Mouse (Mus musculus): ENCODE results near the gene Tnc. TPM values are rescaled to one million over a fixed set of nuclear protein-coding genes. Genes with fewer than 3 reads are reported as not detected.

The Tnc gene
- polyA plus RNA-seq, 1 experiment from 2014 or later, result 73.3 TPM

DNA sequence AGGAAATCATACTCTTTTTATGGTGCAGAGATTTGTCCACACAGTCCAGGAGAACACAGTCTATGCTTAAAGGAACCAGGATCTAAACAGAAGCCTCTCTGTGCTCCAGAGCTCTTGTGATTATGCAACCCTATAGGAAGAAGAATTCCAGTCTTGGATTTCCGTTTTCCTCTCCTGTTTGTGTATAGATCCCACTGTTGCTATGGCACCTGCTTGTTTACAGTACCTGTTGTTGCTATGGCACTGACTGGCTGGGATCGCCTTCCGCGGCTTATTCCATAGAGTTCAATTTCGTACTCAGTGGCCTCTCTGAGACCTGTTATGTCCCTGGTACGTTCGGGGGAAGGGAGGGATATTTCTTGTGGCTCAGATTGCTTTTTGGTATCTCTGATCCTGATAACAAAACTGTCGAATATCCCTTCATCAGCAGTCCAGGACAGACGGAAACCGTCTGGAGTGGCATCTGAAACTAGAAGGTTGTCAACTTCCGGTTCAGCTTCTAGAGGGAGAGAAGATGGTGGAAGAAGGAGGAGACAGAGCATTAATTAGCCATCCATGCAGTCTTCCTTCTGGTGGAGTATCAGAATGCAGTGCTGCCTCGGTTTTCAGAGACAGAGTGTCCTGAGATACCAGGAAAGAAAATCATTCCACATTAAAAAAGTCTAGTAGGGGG is 64.3 kb downstream of the Tnc start:
- Histone ChIP-seq H3K4me3 (replicated peaks; ENCODE audit: low read length) (no peak overlapping the region), H3K9ac (no peak overlapping the region), H3K36me3 (replicated peaks; ENCODE audit: control insufficient read depth, insufficient read depth) (no peaks in the 10 kb centered on the region), H3K27ac (no peak overlapping the region), H3K4me2 (replicated peaks) (no peak overlapping the region), H3K27me3 (ENCODE audit: control insufficient read depth, insufficient read depth, low read length) (no peaks in the 10 kb centered on the region), H3K9me3 (ENCODE audit: control insufficient read depth, low read length) (no peaks in the 10 kb centered on the region), H3K4me1 (replicated peaks; ENCODE audit: control insufficient read depth, insufficient read depth, low read length) (no peaks in the 10 kb centered on the region)
- DNase-seq (ENCODE audit: low spot score) (no peak), ATAC-seq (ENCODE audit: low FRiP score) (no peak; the same call in 1 of the 2 replicates)
- 75% methylated on average over 12 of the region's 12 CpGs for WGBS

DNA sequence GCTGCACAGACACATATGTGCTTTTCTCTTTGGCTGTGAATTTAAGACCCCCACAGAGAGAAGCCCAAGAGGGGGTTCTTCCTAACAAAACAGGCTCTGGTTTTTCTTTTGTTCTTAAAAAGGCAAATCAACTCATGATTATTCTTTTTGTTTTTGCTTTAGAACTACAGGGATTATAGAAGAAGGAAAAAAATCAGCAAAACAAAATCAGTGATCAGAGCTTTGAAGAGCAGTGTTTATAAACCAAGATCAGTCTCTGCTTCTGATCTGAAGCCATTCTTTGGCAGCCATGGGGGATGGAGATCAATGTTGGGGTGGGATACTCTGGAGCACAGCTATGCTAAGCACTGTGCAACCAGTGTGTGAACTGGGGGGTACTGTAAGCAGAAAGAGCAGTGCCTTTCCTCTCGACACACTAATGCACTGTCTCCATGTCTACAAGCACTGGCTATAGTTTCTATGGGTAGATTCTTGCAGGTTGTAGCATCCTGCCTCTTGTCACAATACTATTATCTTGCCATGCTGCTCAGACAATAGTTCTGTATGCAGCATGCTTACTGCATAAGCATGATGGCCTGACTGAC is 66.5 kb downstream of the Tnc start:
- no peaks in the 10 kb centered on the region for H3K4me1 ChIP-seq (replicated peaks; ENCODE audit: control insufficient read depth, insufficient read depth, low read length)
- H3K27me3 ChIP-seq (ENCODE audit: control insufficient read depth, insufficient read depth, low read length), result no peaks in the 10 kb centered on the region
- ATAC-seq (ENCODE audit: low FRiP score) (no peak), DNase-seq (ENCODE audit: low spot score) (no peak)
- no peak overlapping the region for H3K27ac ChIP-seq
- H3K9ac ChIP-seq, result no peak overlapping the region
- no peaks in the 10 kb centered on the region for H3K9me3 ChIP-seq (ENCODE audit: control insufficient read depth, low read length)
- 71% methylated on average over 1 of the region's 1 CpGs for WGBS
- H3K4me3 ChIP-seq (replicated peaks; ENCODE audit: low read length), result no peak overlapping the region
- H3K36me3 ChIP-seq (replicated peaks; ENCODE audit: control insufficient read depth, insufficient read depth), result no peaks in the 10 kb centered on the region
- H3K4me2 ChIP-seq (replicated peaks), result no peak overlapping the region

DNA sequence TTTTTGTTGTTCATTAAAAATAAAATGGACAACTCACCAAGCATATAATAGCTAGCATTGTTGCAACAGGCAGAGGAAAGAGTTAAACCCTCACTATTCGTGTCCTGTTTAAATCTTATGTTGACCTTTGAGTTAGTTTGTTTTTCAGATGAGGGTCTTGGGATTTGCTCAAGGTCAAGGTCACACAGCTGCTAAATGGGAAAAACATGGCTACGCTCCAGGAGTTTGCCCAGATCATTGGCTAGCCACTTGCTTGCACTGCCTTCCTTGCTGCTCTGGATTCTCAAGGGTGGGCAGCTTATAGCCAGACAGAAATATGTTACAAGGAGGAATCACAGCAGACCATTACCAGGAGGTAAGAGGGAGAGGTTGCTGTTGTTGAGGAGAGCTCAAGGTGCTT is 67.2 kb downstream of the Tnc start:
- no peaks in the 10 kb centered on the region for H3K4me1 ChIP-seq (replicated peaks; ENCODE audit: control insufficient read depth, insufficient read depth, low read length)
- ATAC-seq (ENCODE audit: low FRiP score) (no peak), DNase-seq (ENCODE audit: low spot score) (no peak)
- no peak overlapping the region for H3K4me3 ChIP-seq (replicated peaks; ENCODE audit: low read length)
- H3K9ac ChIP-seq, result no peak overlapping the region
- 47% methylated on average over 2 of the region's 2 CpGs for WGBS
- H3K9me3 ChIP-seq (ENCODE audit: control insufficient read depth, low read length), result no peaks in the 10 kb centered on the region
- H3K27ac ChIP-seq, result no peak overlapping the region
- H3K4me2 ChIP-seq (replicated peaks), result no peak overlapping the region
- no peaks in the 10 kb centered on the region for H3K36me3 ChIP-seq (replicated peaks; ENCODE audit: control insufficient read depth, insufficient read depth)
- no peaks in the 10 kb centered on the region for H3K27me3 ChIP-seq (ENCODE audit: control insufficient read depth, insufficient read depth, low read length)

DNA sequence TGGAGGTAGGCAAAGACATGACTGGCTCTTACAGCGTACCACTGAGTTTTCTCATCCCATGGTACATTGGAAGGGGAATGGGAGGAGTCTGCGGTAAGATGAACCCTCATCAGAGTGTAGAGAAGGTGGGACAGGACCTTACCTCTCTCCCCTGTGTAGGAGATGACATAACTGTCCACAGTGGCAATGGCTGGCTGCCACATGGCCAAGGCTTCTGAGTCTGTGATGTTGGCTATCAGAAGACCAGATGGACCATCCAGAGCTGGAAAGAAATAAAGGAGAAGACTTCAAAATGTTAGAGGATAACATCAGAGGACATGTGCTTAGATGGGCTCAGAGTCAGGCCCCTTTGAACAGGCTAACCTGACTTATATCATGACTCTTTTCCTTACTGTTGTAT is 74.3 kb downstream of the Tnc start:
- no peak for DNase-seq (ENCODE audit: low spot score)
- Histone ChIP-seq H3K9ac (no peak overlapping the region), H3K36me3 (replicated peaks; ENCODE audit: control insufficient read depth, insufficient read depth) (no peaks in the 10 kb centered on the region; the same call in 1 of the 2 replicates), H3K27ac (no peak overlapping the region), H3K4me3 (replicated peaks; ENCODE audit: low read length) (no peak overlapping the region), H3K27me3 (ENCODE audit: control insufficient read depth, insufficient read depth, low read length) (no peaks in the 10 kb centered on the region), H3K4me2 (replicated peaks) (no peak overlapping the region), H3K4me1 (replicated peaks; ENCODE audit: control insufficient read depth, insufficient read depth, low read length) (no peaks in the 10 kb centered on the region), H3K9me3 (ENCODE audit: control insufficient read depth, low read length) (no peaks in the 10 kb centered on the region)
- no peak for ATAC-seq (ENCODE audit: low FRiP score)
- WGBS, result 89% methylated on average over 2 of the region's 2 CpGs

DNA sequence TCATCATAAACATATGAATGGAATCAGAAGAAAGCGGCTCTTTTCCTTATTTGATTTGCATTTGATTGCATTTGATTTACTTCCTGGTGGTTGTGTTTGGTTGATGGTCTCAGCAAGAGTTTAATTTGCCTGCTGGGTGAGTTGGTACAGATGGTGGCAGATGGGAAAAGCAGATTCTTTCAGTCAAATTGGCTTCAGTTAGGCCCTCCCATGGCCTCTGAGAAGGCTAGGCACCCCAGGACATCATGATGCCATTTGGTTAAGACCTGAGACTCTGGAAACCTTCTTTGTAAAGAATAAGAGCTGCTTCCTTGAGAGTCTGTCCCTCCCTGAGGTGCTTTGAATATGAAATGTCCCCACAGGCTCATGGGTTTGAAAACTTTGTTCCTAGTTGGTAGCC is 75.1 kb downstream of the Tnc start:
- Histone ChIP-seq H3K4me1 (replicated peaks; ENCODE audit: control insufficient read depth, insufficient read depth, low read length) (no peaks in the 10 kb centered on the region), H3K4me3 (replicated peaks; ENCODE audit: low read length) (no peak overlapping the region), H3K27ac (no peak overlapping the region), H3K9me3 (ENCODE audit: control insufficient read depth, low read length) (no peaks in the 10 kb centered on the region), H3K9ac (no peak overlapping the region), H3K27me3 (ENCODE audit: control insufficient read depth, insufficient read depth, low read length) (no peaks in the 10 kb centered on the region), H3K4me2 (replicated peaks) (no peak overlapping the region), H3K36me3 (replicated peaks; ENCODE audit: control insufficient read depth, insufficient read depth) (no peaks in the 10 kb centered on the region; the same call in 1 of the 2 replicates)
- ATAC-seq (ENCODE audit: low FRiP score) (no peak), DNase-seq (ENCODE audit: low spot score) (no peak)
- WGBS, result 49% methylated on average over 1 of the region's 1 CpGs

DNA sequence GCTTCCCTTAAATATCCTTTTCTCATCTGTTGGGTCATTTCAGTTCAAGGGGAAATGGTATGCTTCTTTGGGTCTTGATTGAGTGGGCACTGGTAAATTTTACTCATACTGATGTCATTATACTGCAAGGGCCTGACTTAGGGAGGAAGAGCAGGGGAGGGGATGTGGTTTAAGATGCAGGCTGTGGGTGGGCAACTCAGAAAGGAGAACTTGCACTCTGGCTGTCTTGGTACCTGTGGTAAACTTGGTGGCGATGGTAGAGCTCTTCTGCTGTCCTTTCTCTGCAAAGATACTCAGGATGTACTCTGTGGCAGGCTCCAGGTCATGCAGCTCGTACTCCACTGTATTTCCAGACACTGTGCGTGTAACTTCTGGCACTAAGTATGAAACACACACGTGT is 75.9 kb downstream of the Tnc start:
- H3K9ac ChIP-seq, result no peak overlapping the region
- H3K27me3 ChIP-seq (ENCODE audit: control insufficient read depth, insufficient read depth, low read length), result no peaks in the 10 kb centered on the region
- H3K9me3 ChIP-seq (ENCODE audit: control insufficient read depth, low read length), result no peaks in the 10 kb centered on the region
- DNase-seq (ENCODE audit: low spot score), result no peak
- WGBS, result 82% methylated on average over 4 of the region's 4 CpGs
- H3K27ac ChIP-seq, result no peak overlapping the region
- ATAC-seq (ENCODE audit: low FRiP score), result no peak
- H3K4me1 ChIP-seq (replicated peaks; ENCODE audit: control insufficient read depth, insufficient read depth, low read length), result no peaks in the 10 kb centered on the region
- no peaks in the 10 kb centered on the region; the same call in 1 of the 2 replicates for H3K36me3 ChIP-seq (replicated peaks; ENCODE audit: control insufficient read depth, insufficient read depth)
- no peak overlapping the region for H3K4me3 ChIP-seq (replicated peaks; ENCODE audit: low read length)
- H3K4me2 ChIP-seq (replicated peaks), result no peak overlapping the region

DNA sequence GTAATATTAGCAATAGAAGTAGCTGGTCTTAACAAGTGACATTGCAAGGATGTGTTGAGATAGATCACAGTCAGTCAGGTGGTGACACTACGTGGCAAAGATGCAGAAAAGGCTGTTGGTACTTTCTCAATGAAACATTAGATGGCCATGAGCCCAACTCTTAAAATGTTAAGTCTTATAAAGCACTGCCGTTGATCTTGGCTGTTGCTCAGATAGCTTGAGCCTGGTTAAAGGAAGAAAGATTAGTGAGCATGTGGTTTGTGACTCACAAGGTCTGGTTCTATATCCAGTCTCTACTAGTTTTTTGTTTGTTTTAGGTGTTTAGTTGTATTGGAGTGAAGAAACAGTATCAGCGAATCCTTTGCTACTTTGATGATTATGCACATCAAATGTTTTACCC is 76.9 kb downstream of the Tnc start:
- Histone ChIP-seq H3K27ac (no peak overlapping the region), H3K9me3 (ENCODE audit: control insufficient read depth, low read length) (no peaks in the 10 kb centered on the region), H3K4me2 (replicated peaks) (no peak overlapping the region), H3K9ac (no peak overlapping the region), H3K36me3 (replicated peaks; ENCODE audit: control insufficient read depth, insufficient read depth) (no peaks in the 10 kb centered on the region; the same call in 1 of the 2 replicates), H3K27me3 (ENCODE audit: control insufficient read depth, insufficient read depth, low read length) (no peaks in the 10 kb centered on the region), H3K4me1 (replicated peaks; ENCODE audit: control insufficient read depth, insufficient read depth, low read length) (no peaks in the 10 kb centered on the region), H3K4me3 (replicated peaks; ENCODE audit: low read length) (no peak overlapping the region)
- ATAC-seq (ENCODE audit: low FRiP score), result no peak
- WGBS, result 85% methylated on average over 3 of the region's 3 CpGs
- DNase-seq (ENCODE audit: low spot score), result no peak

DNA sequence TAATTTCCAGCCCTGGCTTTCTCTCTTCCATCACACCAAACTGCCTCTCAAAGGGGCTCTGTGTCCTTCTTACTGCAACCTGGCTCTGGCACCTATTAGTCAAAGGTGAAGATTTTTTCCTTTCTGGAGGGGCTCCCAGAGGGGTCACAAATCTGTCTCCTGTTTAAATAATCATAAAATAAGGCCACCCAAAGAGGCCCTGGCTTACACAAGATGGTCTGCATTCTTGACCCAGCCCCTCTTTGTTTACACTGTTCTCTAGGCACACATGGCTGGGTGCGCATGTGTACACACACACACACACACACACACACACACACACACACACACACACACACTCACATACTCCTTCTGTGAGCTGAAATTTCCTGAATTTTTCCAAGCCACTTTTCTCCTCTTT is 83.4 kb downstream of the Tnc start:
- no peak for DNase-seq (ENCODE audit: low spot score)
- ATAC-seq (ENCODE audit: low FRiP score), result no peak
- Histone ChIP-seq H3K27me3 (ENCODE audit: control insufficient read depth, insufficient read depth, low read length) (no peaks in the 10 kb centered on the region), H3K4me1 (replicated peaks; ENCODE audit: control insufficient read depth, insufficient read depth, low read length) (no peaks in the 10 kb centered on the region), H3K4me2 (replicated peaks) (no peak overlapping the region), H3K9ac (no peak overlapping the region), H3K9me3 (ENCODE audit: control insufficient read depth, low read length) (no peaks in the 10 kb centered on the region), H3K36me3 (replicated peaks; ENCODE audit: control insufficient read depth, insufficient read depth) (no peaks in the 10 kb centered on the region), H3K27ac (no peak overlapping the region), H3K4me3 (replicated peaks; ENCODE audit: low read length) (no peak overlapping the region)
- WGBS, result 90% methylated on average over 1 of the region's 1 CpGs

DNA sequence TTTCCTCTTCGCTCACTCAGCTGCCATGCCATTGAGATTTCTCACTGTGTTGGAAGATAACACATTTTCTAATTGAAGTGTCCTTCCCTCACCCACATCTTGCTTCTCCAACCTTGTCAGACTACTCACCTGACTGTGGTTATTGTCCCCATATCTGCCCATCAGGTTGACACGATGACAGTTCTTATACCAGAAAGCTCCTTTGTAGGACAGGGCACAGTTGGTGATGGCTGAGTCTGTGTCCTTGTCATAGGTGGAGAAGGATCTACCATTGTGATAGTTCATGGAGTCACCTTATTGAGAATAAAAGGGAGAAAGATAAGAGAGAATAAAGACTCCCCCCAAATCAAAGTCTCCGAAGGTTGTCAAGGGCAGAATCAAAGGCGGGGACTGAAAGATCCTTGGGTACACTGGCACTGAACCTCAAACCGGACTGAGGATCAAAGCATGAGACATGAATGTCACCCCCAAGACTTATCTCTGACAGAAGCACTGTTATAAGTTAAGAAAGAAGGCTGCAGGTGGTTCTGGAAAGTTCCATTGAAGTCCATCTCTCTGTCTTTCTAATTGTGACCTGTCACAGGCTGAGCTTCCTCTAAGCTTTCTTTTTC is 84.9 kb downstream of the Tnc start:
- H3K4me1 ChIP-seq (replicated peaks; ENCODE audit: control insufficient read depth, insufficient read depth, low read length), result no peaks in the 10 kb centered on the region
- no peaks in the 10 kb centered on the region for H3K36me3 ChIP-seq (replicated peaks; ENCODE audit: control insufficient read depth, insufficient read depth)
- H3K27me3 ChIP-seq (ENCODE audit: control insufficient read depth, insufficient read depth, low read length), result no peaks in the 10 kb centered on the region
- ATAC-seq (ENCODE audit: low FRiP score) (no peak), DNase-seq (ENCODE audit: low spot score) (no peak)
- no peak overlapping the region for H3K9ac ChIP-seq
- H3K4me3 ChIP-seq (replicated peaks; ENCODE audit: low read length), result no peak overlapping the region
- no peak overlapping the region for H3K27ac ChIP-seq
- WGBS, result 98% methylated on average over 5 of the region's 5 CpGs
- no peak overlapping the region for H3K4me2 ChIP-seq (replicated peaks)
- H3K9me3 ChIP-seq (ENCODE audit: control insufficient read depth, low read length), result no peaks in the 10 kb centered on the region
